Mouse (Mus musculus): ENCODE results near the gene Htr2c. TPM values are rescaled to one million over a fixed set of nuclear protein-coding genes. Genes with fewer than 3 reads are reported as not detected.

Htr2c gene
- total and polyA plus RNA-seq, 3 experiments: not detected

- H3K36me3 ChIP-seq (ENCODE audit: control insufficient read depth in 1 of 2, insufficient read depth in 2 of 2, low read length in 2 of 2): no peaks in the 10 kb centered on the region
- H3K9me3 ChIP-seq (replicated peaks; ENCODE audit: insufficient read depth, low read length): no peaks in the 10 kb centered on the region
- no peak overlapping the region for H3K4me3 ChIP-seq (ENCODE audit: control insufficient read depth in 1 of 2, insufficient read depth in 1 of 2, low read depth in 2 of 2, low read length in 2 of 2)
- H3K79me2 ChIP-seq (ENCODE audit: control insufficient read depth, insufficient read depth, low read length, poor library complexity): no peaks in the 10 kb centered on the region
- no peak for DNase-seq (ENCODE audit: low read depth, low spot score)
- no peaks in the 10 kb centered on the region for H3K27me3 ChIP-seq (ENCODE audit: control insufficient read depth in 1 of 2, insufficient read depth in 2 of 2, low read length in 2 of 2)
- H3K27ac ChIP-seq (ENCODE audit: control insufficient read depth, low read depth, low read length): no peak overlapping the region
- H3K4me1 ChIP-seq (ENCODE audit: control insufficient read depth in 1 of 2, insufficient read depth in 2 of 2, low read length in 2 of 2): no peaks in the 10 kb centered on the region
- no peak overlapping the region for H3K9ac ChIP-seq (ENCODE audit: control insufficient read depth, low read depth, low read length, poor library complexity, severe bottlenecking)
- TF ChIP-seq ZC3H11A (IDR thresholded peaks at IDR 0.05; ENCODE audit: low read depth, low read length): no peak
- TF ChIP-seq SIN3A (IDR thresholded peaks at IDR 0.05; ENCODE audit: low read length): no peak
- TF ChIP-seq CHD2 (IDR thresholded peaks at IDR 0.05; ENCODE audit: low read length): no peak
- TF ChIP-seq ETS1 (IDR thresholded peaks at IDR 0.05; ENCODE audit: low read depth, low read length): no peak
- TF ChIP-seq GATA1 (IDR thresholded peaks at IDR 0.05; ENCODE audit: low read depth, low read length): no peak
- TF ChIP-seq POLR2A (IDR thresholded peaks at IDR 0.05; ENCODE audit: control insufficient read depth in 1 of 2, insufficient read depth in 1 of 2, low read depth in 1 of 2, low read length in 2 of 2, poor library complexity in 1 of 2): no peak
- no peak for TF ChIP-seq HCFC1 (IDR thresholded peaks at IDR 0.05; ENCODE audit: low read depth, low read length)
- TF ChIP-seq ZNF384 (IDR thresholded peaks at IDR 0.05; ENCODE audit: low read depth, low read length): no peak
- TF ChIP-seq KAT2A (conservative IDR thresholded peaks at IDR 0.05; ENCODE audit: low read depth, low read length): no peak
- TF ChIP-seq ZMIZ1 (IDR thresholded peaks at IDR 0.05; ENCODE audit: low read depth, low read length): no peak
- no peak for TF ChIP-seq MYB (IDR thresholded peaks at IDR 0.05; ENCODE audit: low read depth, low read length)
- TF ChIP-seq MAFK (IDR thresholded peaks at IDR 0.05; ENCODE audit: borderline replicate concordance, low read depth, low read length): no peak
These were observed 252.9 kb downstream of the Htr2c start for GRCm38 (mm10) chrX:147215251-147215650.

DNA sequence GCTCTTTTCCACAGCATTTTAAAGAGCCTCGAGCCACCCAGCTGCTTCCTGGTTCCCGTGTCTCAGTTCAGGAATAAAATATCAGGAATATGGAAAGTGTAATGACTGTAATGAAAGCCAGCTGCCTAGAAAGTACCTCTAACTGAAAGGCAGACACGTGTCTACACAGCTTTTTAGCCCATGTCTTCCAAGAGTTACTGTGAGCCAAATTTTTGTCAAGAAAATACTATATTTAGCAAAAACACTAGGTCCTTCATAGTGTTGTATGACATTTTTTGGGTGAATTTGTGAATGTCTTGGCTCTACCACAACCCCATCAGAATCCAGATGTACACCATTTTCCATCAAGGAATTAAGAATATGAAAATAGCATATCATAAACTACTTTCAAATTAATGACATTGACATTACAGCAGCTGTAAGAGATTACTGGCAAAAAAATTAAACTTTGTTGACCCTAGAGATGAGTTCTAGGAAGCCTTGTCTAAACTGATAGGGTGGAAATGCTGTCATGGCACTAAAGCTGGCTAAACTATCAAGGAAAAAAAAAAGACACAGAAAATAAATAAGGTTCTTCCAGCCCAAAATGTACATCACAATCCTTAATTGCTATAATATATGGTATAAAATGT is 255.2 kb downstream of the Htr2c start:
- Histone ChIP-seq H3K79me2 (ENCODE audit: control insufficient read depth, insufficient read depth, low read length, poor library complexity) (no peaks in the 10 kb centered on the region), H3K27ac (ENCODE audit: control insufficient read depth, low read depth, low read length) (no peak overlapping the region), H3K9ac (ENCODE audit: control insufficient read depth, low read depth, low read length, poor library complexity, severe bottlenecking) (no peak overlapping the region), H3K4me1 (ENCODE audit: control insufficient read depth in 1 of 2, insufficient read depth in 2 of 2, low read length in 2 of 2) (no peaks in the 10 kb centered on the region), H3K36me3 (ENCODE audit: control insufficient read depth in 1 of 2, insufficient read depth in 2 of 2, low read length in 2 of 2) (no peaks in the 10 kb centered on the region), H3K27me3 (ENCODE audit: control insufficient read depth in 1 of 2, insufficient read depth in 2 of 2, low read length in 2 of 2) (no peaks in the 10 kb centered on the region), H3K4me3 (ENCODE audit: control insufficient read depth in 1 of 2, insufficient read depth in 1 of 2, low read depth in 2 of 2, low read length in 2 of 2) (no peak overlapping the region), H3K9me3 (replicated peaks; ENCODE audit: insufficient read depth, low read length) (no peaks in the 10 kb centered on the region)
- TF ChIP-seq EP300 (IDR thresholded peaks at IDR 0.05; ENCODE audit: low read depth in 1 of 2, low read length in 2 of 2) (no peak), TBP (IDR thresholded peaks at IDR 0.05; ENCODE audit: low read depth, low read length) (no peak), CHD2 (IDR thresholded peaks at IDR 0.05; ENCODE audit: low read length) (no peak), MAFK (IDR thresholded peaks at IDR 0.05; ENCODE audit: borderline replicate concordance, low read depth, low read length) (no peak), ETS1 (IDR thresholded peaks at IDR 0.05; ENCODE audit: low read depth, low read length) (no peak), NRF1 (IDR thresholded peaks at IDR 0.05; ENCODE audit: insufficient read depth, low read depth, low read length, poor library complexity, severe bottlenecking) (no peak), USF1 (IDR thresholded peaks at IDR 0.05; ENCODE audit: low read depth, low read length) (no peak), USF2 (IDR thresholded peaks at IDR 0.05; ENCODE audit: borderline replicate concordance in 1 of 2, insufficient read depth in 1 of 2, low read depth in 1 of 2, low read length in 2 of 2) (no peak), RCOR1 (IDR thresholded peaks at IDR 0.05; ENCODE audit: low read depth, low read length) (no peak), UBTF (IDR thresholded peaks at IDR 0.05; ENCODE audit: borderline replicate concordance, insufficient read depth, low read depth, low read length) (no peak), GABPA (IDR thresholded peaks at IDR 0.05; ENCODE audit: low read depth, low read length) (no peak), TCF12 (IDR thresholded peaks at IDR 0.05; ENCODE audit: low read depth, low read length) (no peak), ELF1 (IDR thresholded peaks at IDR 0.05; ENCODE audit: low read depth, low read length) (no peak)
- DNase-seq (ENCODE audit: low read depth, low spot score): no peak
